Mouse (Mus musculus): ENCODE measurements at regions not wholly inside any gene's neighbourhood (a gene's known extent, or its start where the extent isn't known, plus 50 kb on each side); places are given as distances from the start of the nearest gene placed in this dataset.
"Not testable (repeated sequence)": the region's sequence is repeated elsewhere in the genome, so short reads cannot be mapped to it uniquely, and the experiment has no call there.

DNA sequence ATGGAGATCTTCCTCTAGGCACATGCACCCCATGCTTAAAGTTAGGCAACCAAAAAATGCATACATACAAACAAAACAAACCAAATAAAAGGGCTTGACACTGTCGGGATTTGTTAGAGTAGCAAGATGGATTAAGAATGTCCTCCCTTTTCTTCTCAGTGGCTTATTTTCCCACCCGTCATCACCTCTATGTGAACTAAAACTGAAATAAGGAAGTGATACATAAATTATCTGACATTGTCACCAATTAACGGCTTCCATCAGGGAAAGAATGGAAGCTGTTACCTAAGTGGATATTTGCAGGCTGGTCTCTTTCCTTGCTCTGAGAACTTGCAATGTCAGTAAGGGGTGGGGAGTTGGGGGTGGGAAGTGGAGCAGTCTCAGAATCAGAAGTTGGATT lies 541.5 kb downstream of the Diaph3 start:
- no peak for DNase-seq (ENCODE audit: low spot score)

DNA sequence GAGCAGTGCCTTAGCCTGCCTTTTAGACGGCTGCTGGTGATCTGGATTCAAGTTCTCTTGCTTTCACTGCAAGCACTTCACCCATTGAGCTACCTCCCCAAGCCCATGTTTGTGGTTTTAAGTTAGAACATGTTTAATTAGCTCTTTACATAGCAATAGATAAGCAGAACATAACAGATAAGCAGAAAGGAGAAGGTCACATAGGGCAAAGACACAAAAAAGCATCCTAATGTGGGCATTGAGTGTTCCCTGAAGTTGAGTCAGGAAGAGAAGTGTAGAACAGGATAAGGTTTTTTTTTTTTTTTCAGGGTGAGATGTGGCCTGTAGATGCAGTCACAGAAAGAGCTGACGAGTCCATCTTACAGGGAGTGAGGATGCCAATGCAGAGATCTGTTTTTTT lies 552.5 kb downstream of the Diaph3 start:
- no peak for DNase-seq (ENCODE audit: low spot score)

DNA sequence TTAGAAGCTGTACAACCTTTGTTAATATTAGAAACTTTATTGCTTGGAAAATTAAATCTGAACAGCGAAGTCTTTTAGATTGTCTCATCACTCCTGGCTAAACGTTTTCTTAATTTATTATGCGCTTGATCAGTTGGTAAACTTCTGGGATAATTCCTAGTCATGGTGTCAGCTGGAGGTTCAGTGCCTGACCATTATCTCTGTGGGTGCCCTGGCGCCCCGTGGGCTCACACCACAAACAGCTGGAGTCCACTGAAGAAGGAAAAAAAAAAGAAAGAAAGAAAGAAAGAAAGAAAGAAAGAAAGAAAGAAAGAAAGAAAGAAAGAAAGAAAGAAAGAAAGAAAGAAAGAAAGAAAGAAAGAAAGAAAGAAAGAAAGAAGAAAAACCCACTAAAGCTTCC lies 555.1 kb downstream of the Diaph3 start:
- DNase-seq (ENCODE audit: low spot score): not testable (repeated sequence)

DNA sequence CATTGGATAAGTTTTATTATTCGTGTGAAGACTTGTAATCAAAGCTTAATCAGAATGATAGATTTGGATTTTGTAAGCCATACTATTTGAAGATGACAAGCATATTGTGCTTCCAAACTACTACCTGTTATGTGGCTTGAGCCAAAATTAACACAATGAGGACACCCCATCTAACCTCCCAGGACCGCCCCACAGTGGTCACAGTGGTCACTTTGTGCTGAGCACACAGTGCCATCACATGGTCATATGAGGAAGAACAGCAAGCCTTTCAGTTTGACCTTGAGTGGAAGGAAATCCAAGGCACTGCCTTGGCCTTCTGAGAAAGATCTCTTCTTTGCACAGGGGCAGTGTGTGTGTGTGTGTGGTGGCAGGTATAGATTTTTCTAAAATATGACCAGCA lies 578.3 kb downstream of the Diaph3 start:
- no peak for DNase-seq (ENCODE audit: low spot score)

DNA sequence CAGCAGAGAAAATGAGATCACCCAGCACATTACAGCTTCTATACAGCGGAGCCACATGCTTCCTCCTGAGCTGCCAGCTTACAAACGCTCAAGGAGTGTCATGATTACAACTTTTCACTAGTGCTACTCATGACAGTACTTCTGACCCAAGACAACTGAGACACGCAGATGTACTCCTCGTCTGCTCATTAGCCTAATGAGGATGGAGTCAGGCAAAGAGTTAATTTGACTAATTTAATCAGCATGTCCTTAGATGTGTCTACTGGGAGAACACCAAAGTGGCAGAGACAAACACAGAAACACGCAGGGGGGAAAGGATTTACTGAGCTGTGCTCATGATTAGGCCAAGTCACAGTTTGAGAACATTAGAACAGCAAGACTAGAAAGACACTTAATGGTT lies 603.0 kb downstream of the Diaph3 start:
- no peak for DNase-seq (ENCODE audit: low spot score)

DNA sequence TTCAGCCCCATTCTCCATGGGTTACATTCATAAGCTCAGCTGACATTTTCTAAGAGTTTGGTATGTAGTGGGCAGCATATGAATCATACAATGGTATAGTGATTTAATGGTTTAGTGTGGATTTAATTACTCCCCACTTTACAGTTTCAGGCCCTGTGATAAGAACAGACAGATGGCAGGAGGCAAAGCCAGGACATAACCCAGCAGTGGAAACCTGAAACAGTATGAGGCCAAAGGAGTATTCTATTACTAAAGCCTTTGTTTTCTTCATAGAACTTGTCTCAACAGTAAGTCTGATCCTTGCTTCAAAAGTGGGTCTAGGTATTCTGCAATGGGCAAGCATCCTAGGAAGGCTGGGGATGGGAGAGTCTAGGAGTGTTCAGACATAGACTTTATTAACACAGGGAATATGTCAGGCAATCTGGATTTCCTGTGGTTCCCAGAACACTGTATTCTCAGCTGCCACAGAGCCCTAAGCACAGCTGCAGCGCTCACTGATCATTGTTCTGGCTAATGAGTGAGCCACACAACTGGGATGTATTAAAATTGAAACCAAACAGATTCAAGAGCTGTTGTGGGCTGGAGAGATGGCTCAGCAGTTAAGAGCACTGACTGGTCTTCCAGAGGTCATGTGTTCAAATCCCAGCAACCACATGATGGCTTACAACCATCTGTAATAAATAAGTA lies 604.6 kb downstream of the Diaph3 start:
- DNase-seq (ENCODE audit: low spot score): no peak

GRCm38 (mm10) chr14:86510408-86510807 lies 630.6 kb downstream of the Diaph3 start:
- no peak for DNase-seq (ENCODE audit: low spot score)

DNA sequence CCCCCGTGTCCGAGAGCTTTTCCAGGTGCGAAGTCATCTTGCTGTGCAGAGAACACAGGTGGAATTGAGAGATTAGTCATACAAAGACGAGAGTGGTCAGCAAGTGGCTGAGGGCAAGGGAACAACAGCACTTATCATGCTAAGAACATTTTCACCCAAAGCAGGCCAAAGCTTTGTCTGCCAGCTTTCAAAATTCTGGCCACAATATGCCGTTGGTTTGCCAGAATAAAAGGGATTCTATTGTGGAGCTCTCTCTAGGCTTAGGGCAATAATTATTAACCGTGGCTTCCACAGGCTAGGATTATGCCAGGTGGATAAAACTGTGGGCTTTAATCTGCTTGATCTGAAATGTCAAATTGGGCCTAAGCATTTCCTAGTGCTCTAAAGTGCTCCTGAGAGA lies 631.3 kb downstream of the Diaph3 start:
- DNase-seq (ENCODE audit: low spot score): no peak

DNA sequence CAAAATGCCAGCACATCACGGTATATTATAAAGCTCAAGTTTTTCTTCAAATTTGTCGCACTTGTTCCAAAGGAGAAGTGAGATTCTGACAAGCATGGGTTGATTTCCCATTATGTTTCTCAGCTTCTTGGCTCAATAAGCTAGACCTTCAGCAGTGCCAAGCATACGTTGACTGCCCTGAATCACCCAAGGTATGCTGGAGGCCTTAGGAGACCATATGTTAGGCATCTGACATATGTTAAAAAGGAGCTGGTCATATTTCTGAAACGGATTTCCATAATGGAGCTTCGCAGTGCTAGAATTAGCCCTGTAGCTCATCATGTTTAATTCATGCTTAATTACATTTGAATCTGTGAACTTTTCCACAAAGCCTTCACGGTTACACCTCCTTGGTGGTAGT lies 634.7 kb downstream of the Diaph3 start:
- no peak for DNase-seq (ENCODE audit: low spot score)

GRCm38 (mm10) chr14:86490826-86491225 lies 650.2 kb downstream of the Diaph3 start:
- no peak for DNase-seq (ENCODE audit: low spot score)

GRCm38 (mm10) chr14:86489872-86490631 lies 651.0 kb downstream of the Diaph3 start:
- DNase-seq (ENCODE audit: low spot score): no peak

DNA sequence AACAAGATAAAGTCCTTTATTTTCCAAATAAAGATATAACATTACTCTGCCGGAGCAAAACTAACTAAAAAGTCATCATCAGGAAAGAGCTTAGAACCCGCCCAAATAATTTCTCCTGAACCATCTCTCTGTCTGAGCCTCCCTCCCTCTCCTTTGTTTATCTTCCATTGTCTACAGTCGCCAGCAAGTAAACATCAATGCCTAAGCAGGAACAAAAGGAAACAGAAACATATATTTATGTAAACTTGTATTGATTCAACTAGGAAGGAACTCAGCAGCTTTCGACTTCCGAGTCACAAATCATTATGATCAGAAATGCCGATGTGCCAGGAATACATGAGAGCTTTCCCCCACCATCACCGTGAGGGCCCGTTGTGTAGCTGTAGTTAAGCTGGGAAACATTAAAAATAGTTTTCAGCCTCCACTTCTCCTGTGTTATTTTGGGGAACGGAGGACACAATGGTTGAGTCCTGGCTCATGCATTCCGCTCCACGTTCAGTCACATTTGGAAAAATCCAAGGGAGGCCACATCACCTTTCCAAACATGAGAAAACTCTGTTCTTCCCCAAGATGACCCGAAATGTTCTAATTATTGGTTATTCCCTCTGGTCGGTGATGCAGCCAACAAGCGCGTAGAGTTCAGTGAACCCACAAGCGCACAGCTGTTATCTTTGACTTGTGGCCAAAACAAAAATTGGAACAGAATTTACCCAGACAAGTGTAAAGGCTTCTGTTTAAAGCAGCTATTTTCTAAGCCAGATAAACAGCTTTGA lies 651.8 kb downstream of the Diaph3 start:
- DNase-seq (ENCODE audit: low spot score): peak; percentile 68

GRCm38 (mm10) chr14:86487285-86487897 lies 653.6 kb downstream of the Diaph3 start:
- no peak for DNase-seq (ENCODE audit: low spot score)

DNA sequence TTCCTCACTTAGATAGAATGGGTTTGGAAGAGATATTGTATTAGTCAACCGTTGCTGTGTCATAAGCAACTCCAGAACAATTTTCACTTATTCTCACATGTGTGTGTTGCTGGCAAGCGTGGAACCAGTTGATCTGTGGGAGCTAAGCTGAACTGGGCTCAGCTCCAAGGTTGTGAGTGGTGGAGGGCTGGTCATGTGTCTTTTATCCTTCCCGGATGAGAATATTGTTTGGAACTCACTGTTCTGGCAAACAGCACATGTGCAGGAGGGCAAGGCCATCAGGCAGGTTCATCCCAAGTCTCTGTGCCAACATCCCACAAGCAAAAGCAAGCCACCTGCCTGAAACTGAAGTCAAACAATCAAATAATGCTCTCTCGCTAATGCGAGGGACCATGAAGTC lies 656.8 kb downstream of the Diaph3 start:
- DNase-seq (ENCODE audit: low spot score): peak; percentile 15

DNA sequence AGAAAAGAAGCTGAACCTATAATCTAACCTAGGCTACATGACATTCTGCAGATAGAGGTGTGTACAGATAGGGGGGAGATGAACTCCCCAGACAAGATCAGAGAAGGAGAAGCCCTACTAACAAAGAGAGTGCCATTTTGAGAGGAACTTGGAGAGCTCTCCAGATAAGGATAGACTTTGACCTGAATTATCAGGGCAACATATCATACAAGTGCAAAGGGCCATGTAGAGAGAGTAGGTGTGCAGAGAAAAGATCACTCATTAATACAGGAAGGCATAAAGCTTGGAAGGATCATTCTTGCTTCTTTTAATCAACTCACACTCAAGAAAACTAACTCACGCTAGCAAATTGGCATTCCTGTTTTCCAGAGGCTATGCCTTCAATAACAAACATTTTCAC lies 667.4 kb downstream of the Diaph3 start:
- DNase-seq (ENCODE audit: low spot score): no peak

GRCm38 (mm10) chr14:86470462-86470861 lies 670.6 kb downstream of the Diaph3 start:
- DNase-seq (ENCODE audit: low spot score): no peak

DNA sequence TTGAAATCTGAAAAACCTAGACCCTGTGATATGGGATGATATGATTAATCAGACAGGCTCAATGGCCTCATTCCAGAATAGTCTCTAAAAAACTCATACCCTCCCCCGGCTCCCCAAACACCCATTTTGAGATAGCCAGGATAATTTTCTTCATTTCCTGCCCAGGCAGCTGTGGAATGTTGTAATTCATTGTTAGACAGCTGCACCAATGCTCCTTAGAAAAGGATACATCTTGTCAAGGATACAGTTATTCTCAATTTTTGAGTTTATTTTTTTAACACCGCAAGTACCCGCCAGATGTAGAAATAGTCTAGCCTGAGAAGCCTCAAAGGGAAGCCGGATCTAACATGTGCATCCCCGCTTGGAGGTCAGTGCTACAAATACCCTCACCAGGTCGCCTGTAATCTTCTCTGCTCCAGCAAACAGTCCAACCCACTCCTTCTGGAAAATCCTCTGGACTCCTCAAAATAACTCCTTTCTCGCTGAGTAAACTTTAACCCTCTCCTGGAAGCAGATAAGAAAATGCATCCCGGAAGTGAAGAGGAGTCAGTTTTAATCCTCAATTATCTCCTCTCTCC lies 673.1 kb downstream of the Diaph3 start:
- DNase-seq (ENCODE audit: low spot score): no peak

DNA sequence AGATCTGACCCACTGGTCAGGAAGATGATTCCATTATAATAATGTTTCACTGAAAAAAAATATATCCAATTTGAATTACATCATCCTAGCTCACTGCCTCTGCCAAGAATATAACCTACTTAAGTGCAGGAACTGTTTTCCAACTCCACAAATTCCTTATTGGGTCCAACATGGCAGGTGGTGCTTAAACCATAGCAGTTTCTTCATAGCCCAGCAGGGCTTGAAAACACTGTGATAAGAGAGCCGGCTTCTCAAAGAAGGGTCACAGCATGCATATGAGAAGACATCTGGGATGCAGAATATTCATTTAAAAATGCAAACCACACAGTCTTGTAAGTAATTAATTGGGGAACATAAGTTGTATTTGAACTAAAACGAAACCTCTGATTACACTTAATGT lies 677.6 kb downstream of the Diaph3 start:
- no peak for DNase-seq (ENCODE audit: low spot score)

DNA sequence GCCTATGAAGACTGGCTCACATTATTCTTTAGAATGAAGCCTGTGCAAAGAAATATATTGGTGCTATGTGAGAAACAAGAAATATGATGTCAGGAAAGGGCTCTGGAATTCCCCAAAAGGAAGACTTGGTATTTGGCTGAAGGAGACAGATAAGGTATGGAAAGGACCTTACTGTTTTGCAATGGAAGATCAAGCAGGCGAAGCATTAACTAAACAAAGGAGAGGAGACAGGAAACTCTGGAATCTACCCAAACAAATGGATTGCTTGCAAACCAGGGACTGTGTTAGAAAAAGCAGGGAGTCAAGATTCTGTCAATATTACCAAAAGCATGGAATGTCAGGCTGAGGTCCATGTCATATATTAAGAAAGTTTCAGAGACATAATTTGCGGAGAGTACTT lies 687.9 kb downstream of the Diaph3 start:
- DNase-seq (ENCODE audit: low spot score): no peak

DNA sequence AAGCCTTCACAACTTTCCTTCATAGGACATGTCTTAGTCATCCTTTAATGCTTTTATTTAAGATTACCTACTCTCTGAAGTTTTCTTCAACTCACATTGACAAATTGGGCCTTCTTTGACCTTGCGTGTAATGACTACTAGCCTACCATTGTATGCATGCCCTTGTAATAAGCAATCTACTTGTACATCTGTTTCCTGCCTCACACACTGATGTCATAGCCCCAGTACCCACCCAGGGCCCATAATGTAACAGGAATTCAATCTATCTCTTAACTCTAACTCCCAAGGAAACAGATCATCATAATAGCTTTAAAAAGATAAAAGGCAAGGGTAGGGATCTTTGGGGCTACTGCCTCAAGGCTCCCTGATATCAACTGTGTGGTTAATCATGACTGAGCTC lies 690.4 kb downstream of the Diaph3 start:
- no peak for DNase-seq (ENCODE audit: low spot score)

DNA sequence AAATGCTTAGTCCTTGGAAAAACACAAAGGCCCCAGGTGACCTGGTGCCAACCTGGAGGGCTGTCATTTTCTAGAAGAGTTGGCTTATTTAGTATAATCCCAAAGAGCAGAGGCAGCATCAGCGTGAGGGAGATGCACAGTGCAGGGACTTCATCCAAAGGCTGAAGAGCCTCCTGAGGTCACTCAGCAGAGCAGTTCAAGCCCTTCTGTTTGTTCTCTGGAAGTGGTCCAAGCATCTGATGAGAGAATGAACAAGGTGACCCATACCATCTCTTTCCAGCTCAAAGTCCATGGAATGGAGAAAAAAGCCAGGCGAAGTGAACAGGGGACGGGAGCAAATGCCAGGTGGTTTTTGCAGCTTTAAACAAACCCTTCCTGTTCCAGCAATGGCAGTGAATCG lies 695.9 kb downstream of the Diaph3 start:
- no peak for DNase-seq (ENCODE audit: low spot score)
